Mouse (Mus musculus) G1E (cell line): ENCODE results near the gene Irf2bp2. TPM values are rescaled to one million over a fixed set of nuclear protein-coding genes. Genes with fewer than 3 reads are reported as not detected.

Experiments
- ATAC-seq: 2 replicates; pipeline ENCODE4 v1.8.0; 2016; ENCODE audit warnings: mild to moderate bottlenecking; ENCODE audit not compliant: insufficient number of reproducible peaks, poor library complexity, low FRiP score, severe bottlenecking; ENCODE audit errors: extremely low read depth
- DNase-seq: peaks from one replicate; pipeline ENCODE4 v3.0.0; 2012; ENCODE audit warnings: low spot score
- H3K27me3 ChIP-seq: 2 replicates; pipeline ENCODE4 v1.6.1; 2012; ENCODE audit warnings: mild to moderate bottlenecking, low read length, inconsistent platforms; ENCODE audit not compliant: insufficient read depth
- H3K36me3 ChIP-seq: replicated peaks from 2 replicates; pipeline ENCODE3; 2012; ENCODE audit warnings: mild to moderate bottlenecking, inconsistent platforms
- H3K4me1 ChIP-seq: 2 replicates; pipeline ENCODE4 v1.6.1; 2012; ENCODE audit warnings: low read depth, low read length, inconsistent platforms, mixed read lengths; ENCODE audit not compliant: insufficient read depth
- H3K4me3 ChIP-seq: 2 replicates; pipeline ENCODE4 v1.5.1; 2012; ENCODE audit warnings: low read depth, mild to moderate bottlenecking, inconsistent platforms, low read length, moderate library complexity, mixed read lengths
- H3K9me3 ChIP-seq: replicated peaks from 2 replicates; pipeline ENCODE4 v1.6.1; 2012; ENCODE audit warnings: inconsistent platforms
- CTCF ChIP-seq: IDR thresholded peaks from 2 replicates; pipeline ENCODE4 v1.5.1; 2012; ENCODE audit warnings: low read depth, low read length, inconsistent platforms, mixed read lengths
- GATA1 ChIP-seq: IDR thresholded peaks from 2 replicates; pipeline ENCODE4 v1.6.1; 2012; ENCODE audit warnings: borderline replicate concordance, low read length, inconsistent platforms, mixed read lengths
- GATA2 ChIP-seq: IDR thresholded peaks from 2 replicates; pipeline ENCODE4 v1.6.1; 2012; ENCODE audit warnings: low read depth, low read length, inconsistent platforms, borderline replicate concordance
- POLR2AphosphoS5 ChIP-seq: IDR thresholded peaks from 2 replicates; pipeline ENCODE4 v1.6.1; 2012; ENCODE audit warnings: low read depth, low read length, inconsistent platforms; ENCODE audit not compliant: insufficient replicate concordance
- TAL1 ChIP-seq: conservative IDR thresholded peaks from 2 replicates; pipeline ENCODE4 v1.6.1; 2012; ENCODE audit warnings: low read depth, low read length, inconsistent platforms, mixed read lengths
- polyA plus RNA-seq: library from polyadenylated mRNA; stranded (reverse); fragments of >175 nt; gene quantifications from 2 replicates; pipeline ENCODE4 v1.2.3, GENCODE M21; 2012
- total RNA-seq, 2 experiments: library from RNA; stranded (forward) in 1 of 2; stranded (reverse) in 1 of 2; fragments of 200-1000 nt in 1 of 2; fragments of >200 nt in 1 of 2; fragmentation: Nextera tagmentation in 1 of 2; gene quantifications; 2 replicates each; pipeline ENCODE4 v1.2.3; 2014 to 2017

The Irf2bp2 gene
- total and polyA plus RNA-seq, 3 experiments, result 78.9 to 231 (median 101) TPM

DNA sequence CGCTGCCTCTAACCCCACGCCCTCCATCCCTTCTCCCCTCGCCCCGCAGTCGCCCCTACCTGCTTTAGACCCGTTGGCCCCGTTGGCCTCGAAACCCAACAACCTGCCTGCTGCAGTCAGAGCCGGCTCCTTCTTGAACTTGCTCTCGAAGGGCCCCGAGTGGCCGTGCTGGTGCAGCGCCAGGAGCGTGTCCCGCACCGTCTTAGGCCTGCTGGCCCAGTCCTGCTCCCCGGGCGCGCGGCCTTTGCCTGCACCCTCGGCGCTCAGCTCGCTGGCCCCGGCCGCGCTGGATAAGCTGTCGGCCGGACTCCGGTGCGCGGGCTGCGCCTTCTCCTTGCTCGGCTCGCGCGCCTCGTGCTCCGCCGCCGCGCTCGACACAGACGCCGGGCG is 1.4 kb downstream of the Irf2bp2 start:
- Histone ChIP-seq H3K36me3 (peaks cover 46% of the 10 kb centered on the region), H3K4me3 (peak overlapping the region; percentile 99), H3K9me3 (no peaks in the 10 kb centered on the region), H3K27me3 (no peaks in the 10 kb centered on the region), H3K4me1 (peaks cover 24% of the 10 kb centered on the region)
- ATAC-seq, result no peak
- no peak for DNase-seq
- no peak for TF ChIP-seq POLR2AphosphoS5
- TF ChIP-seq TAL1, result no peak
- no peak for TF ChIP-seq GATA1
- TF ChIP-seq CTCF, result no peak
- no peak for TF ChIP-seq GATA2

DNA sequence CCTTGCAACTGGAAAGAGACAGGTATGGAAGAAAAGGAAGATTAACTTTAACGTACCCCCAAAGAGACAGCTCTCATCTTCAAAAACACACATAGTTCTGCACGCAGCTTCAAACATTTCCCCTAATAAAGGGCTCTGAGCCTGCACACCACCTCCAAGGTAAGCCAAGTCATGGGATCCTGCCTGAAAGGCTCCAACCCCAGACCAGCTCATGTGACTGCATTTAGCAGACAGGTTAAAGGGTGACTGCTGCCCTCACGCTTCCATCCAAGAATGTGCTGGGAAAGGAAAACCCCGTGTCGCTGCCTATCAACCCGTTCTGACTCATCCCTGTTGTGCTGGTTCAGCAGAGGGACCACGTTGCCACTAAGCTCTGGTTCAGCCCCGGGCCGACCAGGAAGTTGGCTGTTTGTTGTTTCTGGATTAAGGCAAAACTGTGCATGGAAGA is 1.9 kb downstream of the Irf2bp2 start:
- Histone ChIP-seq H3K4me1 (peaks cover 22% of the 10 kb centered on the region), H3K27me3 (no peaks in the 10 kb centered on the region), H3K36me3 (peaks cover 50% of the 10 kb centered on the region), H3K9me3 (no peaks in the 10 kb centered on the region), H3K4me3 (peak overlapping the region; percentile 99)
- ATAC-seq (no peak), DNase-seq (no peak)
- TF ChIP-seq GATA2 (no peak), GATA1 (no peak), TAL1 (no peak), CTCF (no peak), POLR2AphosphoS5 (no peak; the same call in 1 of the 2 replicates)

DNA sequence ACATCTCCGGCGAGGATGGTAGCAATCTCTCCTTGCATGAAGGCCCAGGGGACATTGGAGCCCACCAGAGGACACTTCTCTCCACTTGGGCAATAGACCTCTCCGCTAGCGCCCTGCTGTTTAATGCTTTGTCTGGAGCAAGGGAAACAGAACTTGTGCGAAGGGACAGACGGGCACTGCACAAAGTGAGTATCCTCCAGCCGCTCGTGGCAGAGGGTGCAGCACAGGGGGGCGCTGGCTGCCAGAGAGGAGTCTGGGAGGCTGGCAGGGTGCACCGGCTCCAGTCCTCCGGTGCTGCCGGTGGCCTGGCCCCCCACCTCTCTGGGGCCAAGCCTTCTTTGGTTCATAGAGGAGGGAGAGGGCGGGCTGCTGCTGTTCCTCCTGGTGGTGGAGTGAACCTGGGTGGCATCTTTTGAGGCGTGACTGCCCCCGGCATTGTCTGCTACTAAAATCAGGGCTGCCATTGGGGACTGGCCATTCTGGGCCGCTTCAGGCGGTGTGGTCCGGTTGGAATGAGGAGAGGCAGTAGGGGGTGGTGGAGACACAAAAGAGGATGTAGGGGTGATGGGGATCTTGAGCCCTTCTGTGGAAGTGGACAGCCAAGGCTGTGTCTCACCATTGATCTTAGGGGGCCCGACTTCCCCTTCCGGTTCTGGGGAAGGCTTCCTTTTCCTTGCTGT is 2.5 kb downstream of the Irf2bp2 start:
- no peaks in the 10 kb centered on the region for H3K27me3 ChIP-seq
- DNase-seq, result no peak
- peaks cover 22% of the 10 kb centered on the region for H3K4me1 ChIP-seq
- no peaks in the 10 kb centered on the region for H3K9me3 ChIP-seq
- TF ChIP-seq POLR2AphosphoS5 (no peak), GATA1 (no peak), CTCF (no peak), GATA2 (no peak)
- H3K4me3 ChIP-seq, result peak overlapping the region; percentile 99
- H3K36me3 ChIP-seq, result peaks cover 55% of the 10 kb centered on the region
- ATAC-seq, result no peak

DNA sequence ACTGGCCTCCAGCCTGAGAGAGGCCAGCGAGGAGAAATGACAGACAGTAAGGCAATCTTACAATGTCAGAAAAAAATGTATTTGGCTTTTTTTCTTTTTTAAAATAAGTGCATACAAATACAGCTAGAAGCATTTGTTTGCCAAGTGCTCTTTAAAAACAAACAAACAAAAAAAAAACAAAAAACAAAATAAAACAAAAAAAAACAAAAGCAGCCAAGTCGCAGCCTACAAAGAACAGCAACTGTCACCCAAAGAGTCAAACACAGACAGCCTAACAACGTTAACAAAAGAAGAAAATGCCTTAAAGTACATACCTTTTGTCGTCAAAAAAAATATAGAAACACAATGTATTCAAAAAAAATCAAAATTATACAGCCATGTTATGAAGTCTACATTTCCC is 3.2 kb downstream of the Irf2bp2 start:
- DNase-seq (no peak), ATAC-seq (no peak)
- peak overlapping the region; percentile 99 for H3K4me3 ChIP-seq
- H3K4me1 ChIP-seq, result peaks cover 24% of the 10 kb centered on the region
- peaks cover 61% of the 10 kb centered on the region for H3K36me3 ChIP-seq
- TF ChIP-seq TAL1 (no peak), CTCF (no peak), GATA2 (no peak), GATA1 (no peak), POLR2AphosphoS5 (no peak)
- no peaks in the 10 kb centered on the region for H3K9me3 ChIP-seq
- no peaks in the 10 kb centered on the region for H3K27me3 ChIP-seq

DNA sequence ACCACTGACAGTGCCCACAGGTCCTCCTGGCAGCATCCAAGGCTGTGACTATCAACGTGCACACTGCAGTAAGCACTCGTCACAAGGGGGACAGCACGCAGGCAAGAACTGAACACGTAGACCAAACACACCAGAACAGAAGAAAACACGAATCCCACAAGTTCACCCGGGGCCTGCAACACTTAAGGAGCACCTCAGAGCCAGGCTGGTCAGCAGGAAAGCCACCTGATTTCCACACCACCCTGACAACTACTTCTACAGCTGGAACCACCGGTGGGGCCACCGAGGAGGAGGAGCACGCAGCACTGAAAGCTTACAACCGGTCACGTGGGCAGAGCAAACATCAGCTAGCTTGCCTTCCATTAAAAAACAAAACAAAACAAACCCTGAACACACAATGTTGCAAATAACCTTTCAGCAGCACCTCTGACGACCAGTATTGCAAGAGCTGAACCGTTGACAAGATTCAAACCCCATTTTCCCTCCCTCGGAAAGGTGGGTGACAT is 3.7 kb downstream of the Irf2bp2 start:
- ATAC-seq (no peak), DNase-seq (no peak)
- no peaks in the 10 kb centered on the region for H3K27me3 ChIP-seq
- peaks cover 66% of the 10 kb centered on the region for H3K36me3 ChIP-seq
- peak overlapping the region; percentile 99 for H3K4me3 ChIP-seq
- H3K4me1 ChIP-seq, result peaks cover 25% of the 10 kb centered on the region
- no peak for TF ChIP-seq GATA1
- no peak for TF ChIP-seq POLR2AphosphoS5
- TF ChIP-seq CTCF, result no peak
- TF ChIP-seq GATA2, result no peak
- TF ChIP-seq TAL1, result no peak
- no peaks in the 10 kb centered on the region for H3K9me3 ChIP-seq

DNA sequence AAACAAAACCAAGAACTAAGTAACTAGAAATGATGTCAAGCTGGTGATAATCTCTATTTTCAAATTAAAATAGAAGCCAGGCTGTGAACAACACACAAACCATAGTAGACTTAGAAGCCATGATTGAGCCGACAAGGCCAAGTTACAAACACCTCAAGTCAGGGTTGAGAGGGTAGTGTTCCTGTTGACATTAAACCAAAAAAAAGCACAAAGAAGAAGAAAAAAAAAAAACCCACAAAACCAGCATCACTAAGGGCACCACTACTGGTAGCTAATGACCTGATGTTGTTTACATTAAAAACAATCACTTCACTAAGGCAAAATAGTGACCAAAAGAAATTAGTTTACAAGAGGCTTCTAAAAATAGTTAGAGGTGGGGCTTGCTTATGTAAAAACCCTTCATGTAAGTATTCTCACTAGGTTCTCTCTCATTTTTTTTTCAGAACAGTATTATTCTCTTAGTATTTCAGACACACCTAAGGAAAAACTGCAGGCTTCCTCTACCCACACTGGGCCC is 4.2 kb downstream of the Irf2bp2 start:
- peaks cover 25% of the 10 kb centered on the region for H3K4me1 ChIP-seq
- peak overlapping the region; percentile 99 for H3K4me3 ChIP-seq
- peaks cover 71% of the 10 kb centered on the region for H3K36me3 ChIP-seq
- no peaks in the 10 kb centered on the region for H3K27me3 ChIP-seq
- no peak for DNase-seq
- no peak for ATAC-seq
- H3K9me3 ChIP-seq, result no peaks in the 10 kb centered on the region
- TF ChIP-seq POLR2AphosphoS5 (no peak; the same call in 1 of the 2 replicates), CTCF (no peak), GATA2 (no peak), TAL1 (no peak), GATA1 (no peak)
